Mouse (Mus musculus) lung, postnatal 4 days (tissue): ENCODE measurements around the gene Piwil1.
"Not testable (repeated sequence)": the region's sequence is repeated elsewhere in the genome, so short reads cannot be mapped to it uniquely, and the experiment has no call there.

Source experiments
- DNase-seq, 2 experiments: peaks; one replicate each; pipeline ENCODE4 v3.0.0; 2021

Piwil1 gene

DNA sequence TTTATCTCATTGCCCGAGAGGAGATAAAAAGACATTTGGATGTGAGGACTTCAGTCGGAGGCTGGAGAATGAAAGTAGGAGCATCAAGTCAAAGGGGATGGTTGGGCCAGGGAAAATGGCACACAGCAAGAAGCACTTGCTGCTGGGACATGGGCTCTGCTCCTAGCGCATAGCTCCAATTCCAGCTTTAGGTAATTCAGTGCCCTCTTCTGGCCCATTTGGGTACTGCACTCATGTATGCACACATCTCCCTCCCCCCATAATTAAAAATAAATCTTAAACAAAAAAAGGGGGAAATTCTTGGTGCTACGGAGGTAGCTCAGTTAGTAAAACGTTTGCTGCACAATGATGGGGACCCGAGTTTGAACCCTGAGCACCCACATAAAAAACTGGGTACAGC is 9.5 kb downstream of the Piwil1 start:
- DNase-seq = no peak

DNA sequence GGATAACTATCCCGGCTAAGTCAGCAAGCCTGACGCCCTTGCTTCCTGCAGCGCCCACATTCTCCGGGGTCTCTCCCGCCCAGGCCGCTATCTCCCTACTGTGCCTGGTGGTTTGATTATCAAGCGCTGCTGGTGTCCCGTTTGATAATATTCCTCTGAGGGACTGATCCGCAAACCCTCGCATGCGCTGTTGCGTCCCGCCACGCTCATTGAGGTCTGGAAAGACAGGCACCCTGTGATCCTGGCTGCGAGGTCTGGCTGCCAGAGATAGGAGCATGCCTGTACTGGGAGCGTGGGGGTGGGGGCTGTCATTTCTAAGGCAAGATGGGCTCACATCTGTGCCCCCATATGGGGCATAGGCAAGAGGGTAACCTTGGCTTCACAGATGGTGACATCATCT is 12.8 kb downstream of the Piwil1 start:
- DNase-seq = no peak

DNA sequence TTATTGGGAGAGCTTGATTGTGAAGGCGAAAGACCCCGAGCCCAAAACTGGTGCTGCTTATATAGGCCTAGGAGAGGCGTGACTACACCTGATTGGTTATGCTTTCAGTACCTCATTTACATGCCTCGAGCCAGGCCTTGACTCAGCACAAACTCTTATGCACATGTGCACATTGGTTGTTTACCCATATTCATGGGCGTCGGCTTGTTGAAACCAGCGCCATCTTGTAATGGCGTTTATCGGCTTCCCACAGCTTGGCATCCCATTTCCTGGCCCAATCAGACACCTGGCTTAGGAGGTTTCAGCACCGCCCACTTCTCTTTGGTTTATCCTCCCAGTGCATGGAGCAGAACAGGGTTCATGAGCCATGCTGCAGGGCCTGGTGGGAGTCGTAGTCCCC is 18.1 kb downstream of the Piwil1 start:
- not testable (repeated sequence) for DNase-seq

DNA sequence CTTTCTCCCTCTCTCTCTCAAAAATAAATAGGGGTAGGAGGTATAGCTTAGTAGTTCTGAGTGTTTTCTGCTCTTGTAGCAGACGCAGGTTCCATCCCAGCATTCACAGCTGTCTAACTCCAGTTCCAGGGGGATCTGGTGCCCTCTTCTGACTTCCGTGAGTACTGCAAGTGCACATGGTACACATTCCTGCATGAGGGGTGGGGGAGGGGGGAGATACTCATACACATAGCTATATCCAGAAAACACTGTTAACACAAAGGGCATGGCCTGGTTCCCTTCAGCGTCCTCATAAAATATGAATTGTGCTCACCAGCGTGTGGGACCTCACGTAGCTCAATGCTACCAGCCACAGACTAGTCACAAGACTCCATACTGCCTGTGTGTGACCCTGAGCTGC is 27.0 kb downstream of the Piwil1 start:
- DNase-seq = no peak

DNA sequence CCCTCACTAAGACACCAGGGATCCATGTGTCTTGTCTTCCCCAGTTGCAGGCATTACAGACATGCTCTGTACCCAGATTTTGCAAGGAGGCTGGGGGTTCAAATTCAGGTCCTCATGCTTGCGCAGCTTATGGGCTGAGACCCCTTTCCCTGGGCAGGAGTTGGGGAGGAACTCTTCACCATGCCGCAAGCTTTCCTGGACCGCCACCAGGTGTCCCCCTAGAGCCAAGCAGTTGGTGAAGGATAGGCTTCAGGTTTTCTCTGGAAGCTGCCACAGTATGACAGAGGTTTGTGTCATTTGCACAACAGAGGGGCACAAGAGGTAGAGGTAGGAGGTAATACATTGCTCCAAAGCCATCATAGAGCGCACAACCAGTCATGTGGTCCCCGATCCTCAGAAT is 28.3 kb downstream of the Piwil1 start:
- DNase-seq = peak in 1 of 2 experiments; percentile 10

DNA sequence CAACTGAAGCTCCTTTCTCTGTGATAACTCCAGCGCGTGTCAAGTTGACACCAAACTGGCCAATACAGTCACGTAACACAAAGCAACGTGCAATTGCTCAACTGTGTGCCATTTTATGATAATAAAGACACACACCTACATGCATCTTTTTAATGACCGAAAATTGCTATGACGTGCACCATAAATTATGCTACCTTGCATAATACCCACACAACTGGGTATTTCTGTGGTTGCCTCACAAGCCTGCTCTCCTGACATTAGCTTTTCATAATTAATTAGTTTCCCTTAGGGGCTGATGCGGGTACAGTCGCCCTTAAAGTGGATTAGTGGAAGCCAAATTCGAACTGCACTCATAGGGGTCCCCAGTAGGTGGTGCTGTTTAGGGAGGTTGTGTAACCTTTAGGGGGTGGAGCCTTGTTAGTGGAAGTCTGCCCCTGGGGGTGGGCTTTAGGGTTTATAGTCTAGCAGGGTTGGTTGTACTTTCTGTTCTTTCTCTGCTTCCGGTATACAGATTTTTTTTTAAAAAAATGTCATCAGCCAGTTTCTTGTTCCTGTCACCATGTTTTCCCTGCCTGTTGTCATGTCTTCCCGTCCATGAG is 30.2 kb downstream of the Piwil1 start:
- DNase-seq = peak; percentile 4 to 21

DNA sequence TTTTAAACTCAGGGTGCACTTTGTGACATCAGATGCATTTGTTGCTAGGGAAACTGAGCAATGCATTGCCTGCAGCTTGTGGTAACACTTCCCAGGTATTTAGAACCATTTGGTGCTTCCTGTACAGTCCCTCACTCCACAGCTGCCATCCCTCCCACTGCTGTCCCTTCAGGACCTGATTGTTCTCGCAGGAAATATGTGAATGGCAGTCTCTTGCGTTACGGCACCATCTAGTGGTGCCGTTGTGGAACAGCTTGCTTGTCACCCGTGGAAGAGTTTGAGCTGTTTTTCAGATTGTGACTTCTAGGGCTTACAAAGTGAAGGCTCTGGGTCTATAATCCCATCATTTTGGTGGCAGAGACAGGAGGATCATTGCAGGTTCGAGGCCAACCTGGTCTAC is 31.6 kb downstream of the Piwil1 start:
- DNase-seq = peak; percentile 36 to 48

DNA sequence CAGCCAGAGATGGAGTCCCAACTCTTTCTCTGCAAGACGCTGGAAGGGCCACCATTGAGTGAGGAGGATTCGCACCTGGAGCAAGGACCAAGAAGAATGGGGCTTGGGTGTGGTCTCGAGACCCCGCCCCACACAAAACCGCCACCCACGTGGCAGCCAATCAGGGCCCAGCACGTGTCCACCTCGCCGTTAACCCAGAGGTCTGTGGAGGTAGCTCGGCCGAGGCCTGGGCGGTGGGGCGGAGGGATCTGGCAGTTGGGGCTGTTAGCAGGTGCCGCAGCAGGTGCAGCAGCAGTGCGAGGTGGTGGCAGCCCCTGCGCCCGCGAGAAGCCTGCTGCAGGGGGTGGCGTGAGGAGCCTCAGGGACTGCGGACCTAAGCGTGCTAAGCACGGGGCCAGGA is 33.6 kb downstream of the Piwil1 start:
- DNase-seq = peak in 1 of 2 experiments; percentile 18

DNA sequence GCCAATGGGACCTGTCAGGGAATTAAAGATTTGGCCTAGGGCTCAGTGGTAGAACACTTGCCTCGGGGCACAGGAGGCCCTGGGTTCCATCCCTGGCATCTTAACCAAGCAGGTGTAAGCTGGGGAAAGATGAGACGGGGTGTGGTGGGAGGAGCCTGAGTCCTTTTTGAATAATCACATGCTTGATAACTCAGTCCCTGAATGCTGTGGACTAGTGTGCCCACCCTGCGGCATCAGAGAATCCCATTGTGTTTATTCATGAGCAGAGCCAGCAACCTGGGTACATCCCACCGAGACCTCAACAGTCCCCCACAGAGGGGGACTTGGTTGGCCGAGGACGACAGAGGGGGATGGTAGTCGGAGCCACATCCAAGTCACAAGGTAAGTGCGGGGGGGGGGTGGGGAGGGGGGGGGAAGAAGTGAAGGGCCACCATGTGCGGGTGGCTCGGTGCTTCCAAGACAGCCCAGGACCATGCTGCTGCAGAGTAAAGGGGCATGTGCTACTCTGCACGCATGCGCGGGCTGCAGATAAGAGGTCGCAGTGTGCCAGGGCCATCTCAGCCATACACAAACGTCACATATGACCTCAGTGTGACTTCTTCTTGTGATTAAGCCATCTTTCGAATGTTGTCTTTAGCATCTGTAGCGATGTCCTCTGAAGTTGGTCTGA is 37.0 kb downstream of the Piwil1 start:
- peak in 1 of 2 experiments; percentile 10 for DNase-seq

DNA sequence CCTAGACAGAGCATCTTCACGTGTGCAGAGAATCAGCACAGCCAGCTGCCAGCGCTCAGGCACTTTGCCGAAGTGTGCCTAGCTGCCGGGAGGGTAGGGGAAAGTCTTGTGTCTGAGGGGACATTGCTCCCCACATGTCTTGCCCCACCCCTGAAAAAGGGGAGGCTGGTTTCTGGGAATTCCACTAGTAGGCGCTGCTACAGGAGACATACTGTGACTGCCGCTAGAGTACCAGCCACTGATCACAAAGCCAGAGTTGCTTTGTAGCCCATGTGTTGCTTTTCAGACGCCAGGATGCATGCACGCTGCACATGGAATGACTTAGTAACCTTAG is 37.5 kb downstream of the Piwil1 start:
- DNase-seq = peak in 1 of 2 experiments; percentile 10

DNA sequence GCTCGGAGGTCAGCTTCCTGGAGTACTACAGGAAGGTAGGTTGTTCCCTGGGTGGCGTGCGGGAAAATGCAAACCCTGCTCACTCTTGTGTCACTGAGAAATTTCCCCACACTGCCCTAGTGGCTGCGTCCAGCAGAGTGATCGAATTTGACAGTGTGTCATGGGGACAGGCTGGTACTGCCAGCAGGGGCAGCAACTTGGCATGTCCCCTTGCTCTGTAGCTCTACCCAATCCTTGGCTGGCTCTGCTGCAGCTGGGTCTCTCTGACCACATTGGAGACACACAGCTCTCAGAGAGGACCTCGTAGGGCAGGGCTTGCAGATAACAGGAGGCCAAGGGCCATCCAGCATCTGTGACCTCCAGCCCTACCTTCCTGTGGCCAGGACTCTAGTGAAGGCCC is 42.0 kb downstream of the Piwil1 start:
- DNase-seq = peak in 1 of 2 experiments; percentile 13

DNA sequence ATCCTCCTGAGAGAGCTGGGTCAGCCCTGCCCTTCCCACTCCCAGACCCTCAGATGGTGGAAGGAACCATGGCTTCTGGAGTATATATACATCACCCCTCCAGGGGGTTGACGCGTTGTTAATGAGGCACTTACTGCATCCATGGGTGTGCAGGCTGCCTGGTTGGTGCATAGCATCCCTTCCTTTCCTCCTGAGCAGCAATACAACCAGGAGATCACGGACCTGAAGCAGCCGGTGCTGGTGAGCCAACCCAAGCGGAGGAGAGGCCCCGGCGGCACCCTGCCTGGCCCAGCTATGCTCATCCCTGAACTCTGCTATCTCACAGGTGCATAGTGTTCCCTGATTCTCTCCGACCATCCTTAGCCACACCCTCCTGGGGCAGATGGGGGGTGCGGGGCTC is 42.9 kb downstream of the Piwil1 start:
- peak in 1 of 2 experiments; percentile 11 for DNase-seq

DNA sequence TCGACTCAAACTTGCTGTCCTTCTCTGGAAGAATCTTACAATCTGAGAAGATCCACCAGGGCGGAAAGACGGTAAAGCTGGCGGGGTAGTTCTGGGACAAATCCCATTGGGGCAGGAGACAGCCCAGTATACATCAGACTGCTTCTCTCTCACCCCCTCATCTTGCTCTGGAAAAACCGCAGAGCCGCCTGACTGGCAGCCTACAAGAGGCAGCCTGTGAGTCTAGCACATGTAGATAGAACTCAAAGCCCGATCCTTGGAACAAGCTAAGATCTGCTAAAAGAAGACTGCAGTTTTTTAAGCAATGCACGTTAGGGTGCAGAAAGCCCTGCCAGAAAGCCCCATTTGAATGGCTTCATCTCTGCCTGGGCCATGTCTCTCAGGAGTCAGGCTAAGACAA is 43.9 kb downstream of the Piwil1 start:
- DNase-seq = peak in 1 of 2 experiments; percentile 4

DNA sequence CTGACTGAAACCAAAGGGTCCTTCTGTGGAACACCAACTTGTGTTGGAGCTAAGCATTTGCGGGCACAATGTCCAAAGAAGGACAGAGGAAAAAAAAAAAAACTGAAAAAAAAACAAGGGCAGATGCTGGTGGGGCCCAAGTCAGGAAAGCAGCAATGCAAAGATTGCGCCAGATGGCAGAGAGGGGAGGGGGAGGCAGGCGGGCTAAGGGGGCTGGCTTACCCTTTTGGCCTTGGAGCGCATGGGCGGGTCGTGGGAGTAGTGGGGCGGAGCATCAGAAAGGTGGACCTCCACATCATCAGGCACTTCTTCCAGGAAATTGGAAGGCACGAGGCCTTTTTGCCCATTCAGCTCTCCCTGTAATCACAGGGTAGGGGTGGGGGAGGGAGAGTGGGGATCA is 58.8 kb downstream of the Piwil1 start:
- DNase-seq = no peak

DNA sequence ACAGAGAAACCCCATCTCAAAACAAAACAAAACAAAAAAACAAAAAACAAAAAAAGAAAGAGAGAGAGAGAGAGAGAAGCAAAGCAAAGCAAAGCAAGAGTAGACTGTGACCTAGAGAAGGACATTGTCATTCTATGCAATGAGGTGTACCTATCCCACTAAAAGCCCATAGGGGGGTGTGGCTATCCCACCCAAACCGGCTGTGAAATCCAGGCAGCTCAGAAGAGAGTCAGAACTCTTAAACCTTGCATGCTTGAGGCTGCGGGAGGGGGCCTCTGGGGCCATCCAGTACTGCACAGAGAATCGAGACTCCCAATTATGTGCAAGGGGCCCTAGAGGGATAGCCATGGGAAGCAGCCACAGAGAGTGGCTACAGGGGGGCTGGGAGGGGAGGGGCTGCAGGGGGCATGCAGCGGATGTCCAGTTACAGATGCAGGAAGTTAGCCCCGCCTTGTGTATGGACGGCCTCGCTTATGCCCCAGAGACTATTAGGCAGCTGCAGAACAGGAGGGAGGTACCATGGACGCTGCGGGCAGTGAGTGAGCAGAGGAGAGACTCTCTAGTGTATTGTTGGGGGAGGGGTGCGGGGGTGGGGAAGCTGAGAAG is 66.8 kb downstream of the Piwil1 start:
- DNase-seq = no peak

DNA sequence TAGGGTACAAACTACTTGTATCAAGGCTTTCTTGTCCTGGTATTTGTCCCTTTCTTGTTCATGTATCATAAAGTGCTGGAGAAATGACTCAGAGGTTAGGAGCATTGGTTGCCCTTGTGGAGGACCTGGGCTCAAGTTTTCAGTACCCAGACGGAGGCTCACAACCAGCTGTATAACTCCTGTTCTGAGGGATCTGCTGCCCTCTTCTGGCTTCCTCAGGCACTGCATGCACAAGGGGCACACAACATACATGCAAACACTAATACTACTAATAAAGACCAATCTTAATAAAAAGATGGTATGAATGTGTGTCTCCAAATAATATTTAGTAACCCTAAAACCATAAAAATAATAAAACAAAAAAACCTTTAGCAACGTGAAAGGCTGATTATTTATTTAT is 74.1 kb downstream of the Piwil1 start:
- no peak for DNase-seq

DNA sequence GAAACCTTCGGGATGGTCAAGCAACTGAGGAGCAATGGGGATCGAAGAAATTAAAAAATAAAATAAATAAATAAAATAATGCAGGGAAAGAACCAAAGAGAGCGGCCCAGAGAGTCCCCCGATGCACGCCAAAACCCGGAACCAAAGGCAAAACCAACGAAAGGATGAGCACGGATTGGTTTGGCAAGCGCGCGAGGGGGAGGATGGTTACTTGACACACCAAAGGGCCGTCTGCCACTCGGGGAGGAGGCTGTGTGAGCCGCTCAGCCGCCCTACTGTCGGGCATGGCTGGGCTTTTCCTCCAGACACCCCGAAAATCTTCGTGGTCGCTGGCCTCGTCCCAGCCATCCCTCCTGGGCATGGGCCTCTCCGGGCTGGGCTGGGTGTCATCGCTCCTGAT is 79.3 kb downstream of the Piwil1 start:
- DNase-seq = peak in 1 of 2 experiments; percentile 17

DNA sequence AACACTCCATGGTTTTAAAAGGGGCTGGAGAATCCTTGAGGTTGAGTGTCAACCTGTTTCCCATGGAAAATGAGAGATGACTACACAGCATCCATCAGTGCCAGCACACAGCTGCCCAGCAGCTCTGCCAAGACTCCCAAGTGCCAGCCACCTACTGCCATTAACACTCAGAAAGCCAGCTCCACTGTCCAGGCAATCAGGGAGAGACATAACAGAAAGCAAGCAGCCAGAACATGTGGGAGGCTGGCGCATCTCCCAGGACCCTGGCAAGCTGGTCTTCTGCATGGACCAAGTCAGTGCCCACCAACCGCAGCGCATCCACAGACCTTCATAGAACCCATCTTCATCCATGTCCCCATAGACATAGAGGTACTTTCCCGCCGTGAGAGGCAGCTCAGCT is 98.3 kb downstream of the Piwil1 start:
- DNase-seq = no peak
